Mouse (Mus musculus): ENCODE data around the gene Cog4. TPM values are rescaled to one million over a fixed set of nuclear protein-coding genes. Genes with fewer than 3 reads are reported as not detected.

The Cog4 gene
- polyA plus RNA-seq, 1 experiment from 2014 or later: 77.1 TPM

DNA sequence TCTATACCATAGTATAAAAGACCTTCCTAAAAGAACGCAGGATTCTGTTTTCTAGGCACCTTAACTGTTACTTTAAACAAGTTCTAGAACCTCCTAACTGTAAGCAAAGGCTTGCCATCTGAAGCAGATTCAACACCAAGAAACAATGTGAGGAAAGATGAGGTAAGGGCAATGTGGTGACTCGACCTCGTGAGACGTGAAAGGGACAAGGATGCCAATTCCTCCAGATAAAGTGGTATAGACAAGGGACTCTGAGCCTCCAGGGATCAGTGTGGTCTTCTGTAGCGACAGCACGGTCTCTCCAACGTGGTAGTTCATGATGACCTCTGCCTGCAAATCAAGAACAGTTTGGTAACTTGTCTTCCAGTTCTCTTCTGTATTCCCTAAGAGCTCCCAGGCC lies 34.6 kb upstream of the Cog4 start:
- Histone ChIP-seq H3K9me3 (no peaks in the 10 kb centered on the region), H3K27ac (no peak overlapping the region), H3K4me3 (no peak overlapping the region), H3K36me3 (replicated peaks) (peaks cover 75% of the 10 kb centered on the region), H3K27me3 (replicated peaks) (no peaks in the 10 kb centered on the region), H3K9ac (no peak overlapping the region), H3K4me1 (no peaks in the 10 kb centered on the region), H3K4me2 (no peak overlapping the region)
- 94% methylated on average over 7 of the region's 7 CpGs for WGBS
- no peak for ATAC-seq (replicated peaks)

DNA sequence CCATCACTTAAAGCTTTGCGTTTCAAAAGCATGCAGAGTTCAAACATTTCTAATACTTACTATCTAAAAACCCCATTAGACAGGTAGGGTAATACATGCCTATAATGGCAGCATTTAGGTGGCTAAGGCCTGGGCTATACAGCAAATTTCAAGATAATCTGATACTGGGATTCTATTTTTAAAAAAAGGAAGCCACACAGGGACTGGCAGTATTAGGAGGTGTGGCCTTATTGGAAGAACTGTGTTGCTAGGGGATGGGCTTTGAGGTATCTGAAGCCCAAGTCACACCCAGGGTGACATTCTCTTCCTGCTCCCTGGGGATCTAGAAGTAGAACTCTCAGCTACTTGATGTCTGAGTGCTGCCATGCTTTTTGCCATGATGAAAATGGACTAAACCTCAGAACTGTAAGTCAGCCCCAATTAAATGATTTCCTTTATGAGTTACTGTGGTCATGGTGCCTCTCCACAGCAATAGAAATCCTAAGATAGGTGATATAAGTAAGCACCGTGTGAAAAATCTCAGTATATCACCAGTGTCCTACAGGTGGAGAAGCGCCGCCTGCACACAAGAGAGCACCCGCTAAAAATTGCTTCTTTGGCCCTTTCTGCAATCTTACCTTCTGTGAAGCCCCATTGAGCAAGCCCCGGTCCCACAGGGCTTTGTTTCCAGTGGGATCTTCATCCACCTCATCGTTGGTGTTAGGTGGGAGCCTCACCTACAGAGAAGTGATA lies 33.9 kb upstream of the Cog4 start:
- Histone ChIP-seq H3K4me3 (no peak overlapping the region), H3K36me3 (replicated peaks) (peaks cover 82% of the 10 kb centered on the region), H3K27me3 (replicated peaks) (no peaks in the 10 kb centered on the region), H3K4me1 (no peaks in the 10 kb centered on the region), H3K4me2 (no peak overlapping the region), H3K9ac (no peak overlapping the region), H3K9me3 (no peaks in the 10 kb centered on the region), H3K27ac (no peak overlapping the region)
- no peak for ATAC-seq (replicated peaks)
- WGBS: 98% methylated on average over 7 of the region's 7 CpGs

DNA sequence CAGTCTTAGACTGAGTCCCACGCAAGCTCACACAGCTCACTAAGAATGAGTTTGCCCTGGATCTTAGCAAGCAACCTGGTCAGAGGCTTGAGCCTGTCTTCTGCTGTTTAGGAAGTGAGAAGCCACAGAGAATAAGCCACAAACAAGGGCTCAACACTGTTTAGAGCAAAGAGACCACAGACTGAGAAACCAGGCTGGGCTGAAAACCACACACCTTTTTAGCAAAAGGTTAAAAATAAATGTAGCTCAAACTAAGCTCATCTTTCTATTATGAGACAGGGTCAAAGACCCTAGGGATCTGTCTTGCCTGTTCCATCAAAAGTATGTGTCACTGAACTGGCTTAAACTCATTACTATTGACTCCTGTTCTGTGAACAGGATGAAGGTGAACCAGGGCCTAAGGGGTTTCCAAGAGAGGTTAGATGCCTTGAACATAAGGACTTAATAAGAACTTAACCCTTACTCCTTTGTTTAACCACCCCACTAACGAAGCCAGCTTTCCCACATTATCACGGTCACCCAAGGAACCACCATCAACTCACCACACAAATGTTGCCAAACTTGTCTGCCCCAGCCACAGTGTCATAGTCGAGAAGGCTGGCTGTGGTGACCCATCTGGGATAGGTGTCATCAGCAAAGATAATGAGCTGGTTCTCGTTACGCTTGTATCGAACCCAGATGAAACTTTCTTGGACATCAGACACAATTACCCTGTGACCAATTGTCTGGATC lies 33.2 kb upstream of the Cog4 start:
- 95% methylated on average over 7 of the region's 7 CpGs for WGBS

DNA sequence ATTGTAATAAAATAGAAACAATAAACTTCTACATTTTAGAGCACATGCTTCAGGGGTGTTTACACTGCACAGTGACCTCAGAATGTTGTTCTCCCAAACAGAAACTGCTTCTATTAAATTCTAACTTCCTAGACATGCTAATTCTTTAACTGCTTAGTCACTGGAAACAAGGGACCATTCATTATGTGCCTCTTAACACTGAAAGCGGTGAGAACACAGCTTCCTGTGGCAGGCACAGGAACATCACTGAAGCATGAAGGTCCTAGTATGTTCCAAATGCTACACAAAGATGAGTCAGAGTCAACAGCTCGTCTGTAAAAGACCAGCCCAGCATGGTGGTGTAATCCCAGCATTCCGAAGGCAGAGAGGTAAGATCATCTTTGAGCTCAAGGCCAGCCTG lies 31.1 kb upstream of the Cog4 start:
- 70% methylated on average over 3 of the region's 3 CpGs for WGBS
- Histone ChIP-seq H3K36me3 (replicated peaks) (peaks cover 95% of the 10 kb centered on the region), H3K27me3 (replicated peaks) (no peaks in the 10 kb centered on the region), H3K27ac (no peak overlapping the region), H3K4me3 (no peak overlapping the region), H3K4me1 (no peaks in the 10 kb centered on the region), H3K9ac (no peak overlapping the region), H3K9me3 (no peaks in the 10 kb centered on the region), H3K4me2 (no peak overlapping the region)
- ATAC-seq (replicated peaks): no peak

More for the DNA sequence above, 33.2 kb upstream of the Cog4 start:
- no peaks in the 10 kb centered on the region for H3K9me3 ChIP-seq
- H3K36me3 ChIP-seq (replicated peaks): peaks cover 89% of the 10 kb centered on the region
- no peak overlapping the region for H3K27ac ChIP-seq
- H3K27me3 ChIP-seq (replicated peaks): no peaks in the 10 kb centered on the region
- no peaks in the 10 kb centered on the region for H3K4me1 ChIP-seq
- no peak overlapping the region for H3K4me2 ChIP-seq
- H3K9ac ChIP-seq: no peak overlapping the region
- H3K4me3 ChIP-seq: no peak overlapping the region
- no peak for ATAC-seq (replicated peaks)

GRCm38 (mm10) chr8:110816990-110817389 lies 29.4 kb upstream of the Cog4 start:
- no peak for ATAC-seq (replicated peaks)
- H3K4me1 ChIP-seq: no peaks in the 10 kb centered on the region
- no peaks in the 10 kb centered on the region for H3K27me3 ChIP-seq (replicated peaks)
- H3K27ac ChIP-seq: no peak overlapping the region
- H3K4me2 ChIP-seq: no peak overlapping the region
- peaks cover 97% of the 10 kb centered on the region for H3K36me3 ChIP-seq (replicated peaks)
- WGBS: 89% methylated on average over 1 of the region's 1 CpGs
- H3K9me3 ChIP-seq: no peaks in the 10 kb centered on the region
- H3K4me3 ChIP-seq: no peak overlapping the region
- no peak overlapping the region for H3K9ac ChIP-seq

DNA sequence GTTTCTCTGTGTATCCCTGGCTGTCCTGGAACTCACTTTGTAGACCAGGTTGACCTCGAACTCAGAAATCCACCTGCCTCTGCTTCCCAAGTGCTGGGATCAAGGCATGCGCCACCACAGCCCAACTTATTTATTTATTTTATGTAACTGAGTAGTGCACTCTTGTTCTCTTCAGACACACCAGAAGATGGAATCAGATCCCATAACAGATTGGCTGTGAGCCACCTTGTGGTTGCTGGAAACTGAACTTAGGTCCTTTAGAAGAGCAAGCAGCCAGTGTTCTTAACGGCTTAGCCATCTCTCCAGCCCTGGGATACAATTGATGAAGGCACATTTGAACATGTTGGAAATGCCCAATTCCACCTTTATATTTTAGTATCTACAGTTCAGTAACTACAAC lies 27.8 kb upstream of the Cog4 start:
- no peak overlapping the region for H3K4me2 ChIP-seq
- no peaks in the 10 kb centered on the region for H3K27me3 ChIP-seq (replicated peaks)
- H3K27ac ChIP-seq: no peak overlapping the region
- H3K9me3 ChIP-seq: no peaks in the 10 kb centered on the region
- no peak overlapping the region for H3K9ac ChIP-seq
- no peak overlapping the region for H3K4me3 ChIP-seq
- 90% methylated on average over 3 of the region's 3 CpGs for WGBS
- ATAC-seq (replicated peaks): no peak
- H3K4me1 ChIP-seq: no peaks in the 10 kb centered on the region
- H3K36me3 ChIP-seq (replicated peaks): peaks cover 91% of the 10 kb centered on the region

GRCm38 (mm10) chr8:110820257-110820656 lies 26.1 kb upstream of the Cog4 start:
- no peak overlapping the region for H3K4me3 ChIP-seq
- H3K4me2 ChIP-seq: no peak overlapping the region
- H3K4me1 ChIP-seq: no peaks in the 10 kb centered on the region
- ATAC-seq (replicated peaks): no peak
- H3K27ac ChIP-seq: no peak overlapping the region
- H3K36me3 ChIP-seq (replicated peaks): peaks cover 89% of the 10 kb centered on the region
- no peaks in the 10 kb centered on the region for H3K9me3 ChIP-seq
- H3K9ac ChIP-seq: no peak overlapping the region
- 97% methylated on average over 2 of the region's 2 CpGs for WGBS
- no peaks in the 10 kb centered on the region for H3K27me3 ChIP-seq (replicated peaks)

DNA sequence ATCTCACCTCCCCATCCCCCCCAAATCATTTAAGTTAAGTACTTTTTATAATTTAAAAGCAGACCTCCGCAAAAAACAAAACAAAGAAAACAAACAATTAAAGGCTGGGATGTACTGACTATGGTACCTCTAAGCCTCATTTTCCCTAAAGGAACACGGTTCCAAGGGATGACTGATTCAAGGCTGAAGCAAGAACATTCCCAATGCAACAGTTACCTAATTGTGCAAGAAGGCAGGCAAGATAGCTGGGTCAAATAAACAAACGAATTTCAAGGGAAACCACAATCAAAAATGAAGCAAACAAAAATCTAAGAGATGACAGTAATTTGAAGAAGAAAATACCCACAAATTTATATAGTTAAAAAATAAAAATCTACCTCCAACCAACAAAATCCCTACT lies 24.4 kb upstream of the Cog4 start:
- Histone ChIP-seq H3K4me2 (no peak overlapping the region), H3K9me3 (no peaks in the 10 kb centered on the region), H3K9ac (no peak overlapping the region), H3K27me3 (replicated peaks) (no peaks in the 10 kb centered on the region), H3K4me3 (no peak overlapping the region), H3K36me3 (replicated peaks) (peaks cover 88% of the 10 kb centered on the region), H3K4me1 (no peaks in the 10 kb centered on the region), H3K27ac (no peak overlapping the region)
- no peak for ATAC-seq (replicated peaks)
- WGBS: 90% methylated on average over 3 of the region's 3 CpGs

- Histone ChIP-seq H3K4me2 (no peak overlapping the region), H3K27me3 (replicated peaks) (no peaks in the 10 kb centered on the region), H3K4me3 (no peak overlapping the region), H3K9me3 (no peaks in the 10 kb centered on the region), H3K36me3 (replicated peaks) (peaks cover 80% of the 10 kb centered on the region), H3K4me1 (no peaks in the 10 kb centered on the region), H3K27ac (no peak overlapping the region), H3K9ac (no peak overlapping the region)
- ATAC-seq (replicated peaks): no peak
- 89% methylated on average over 1 of the region's 1 CpGs for WGBS
Observed at GRCm38 (mm10) chr8:110824861-110825260, 21.5 kb upstream of the Cog4 start.

DNA sequence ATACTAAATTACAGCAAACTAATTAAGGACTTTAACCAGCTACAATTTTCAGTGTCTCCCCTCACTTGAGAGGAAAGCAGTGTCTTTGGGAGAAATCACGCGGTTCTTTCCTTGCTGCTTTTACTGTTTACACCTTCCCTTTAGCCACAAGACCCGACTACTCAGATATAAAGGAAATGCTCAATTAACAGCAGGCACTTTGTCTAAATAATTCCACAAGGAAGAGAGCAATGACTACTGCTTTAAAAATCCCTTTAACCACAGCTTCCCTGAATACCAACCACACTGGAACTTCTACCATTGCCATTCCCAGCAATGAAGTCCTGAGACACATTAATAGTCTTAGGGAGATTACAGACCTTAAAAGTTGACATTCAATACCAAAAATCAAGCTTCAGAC lies 17.9 kb upstream of the Cog4 start:
- Histone ChIP-seq H3K9ac (no peak overlapping the region), H3K4me1 (no peaks in the 10 kb centered on the region), H3K36me3 (replicated peaks) (peaks cover 81% of the 10 kb centered on the region), H3K27me3 (replicated peaks) (no peaks in the 10 kb centered on the region), H3K4me2 (no peak overlapping the region), H3K27ac (no peak overlapping the region), H3K9me3 (no peaks in the 10 kb centered on the region), H3K4me3 (no peak overlapping the region)
- 83% methylated on average over 3 of the region's 3 CpGs for WGBS
- ATAC-seq (replicated peaks): no peak

DNA sequence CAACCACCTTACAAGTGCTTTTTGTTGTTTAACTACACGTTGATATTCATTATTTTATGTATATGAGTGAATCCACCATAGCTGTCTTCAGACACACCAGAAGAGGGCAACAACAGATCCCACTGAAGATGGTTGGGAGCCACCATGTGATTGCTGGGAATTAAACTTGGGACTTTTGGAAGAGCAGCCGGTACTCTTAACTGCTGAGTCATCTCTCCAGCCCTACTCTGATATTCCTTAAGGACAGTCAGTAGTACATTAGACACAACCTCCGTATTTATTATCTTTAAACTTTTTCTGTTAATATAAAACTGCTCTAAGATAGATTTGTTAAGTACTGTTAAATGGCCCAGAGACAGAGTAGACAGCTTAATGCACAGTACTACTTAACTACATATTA lies 14.4 kb upstream of the Cog4 start:
- ATAC-seq (replicated peaks): no peak

GRCm38 (mm10) chr8:110842012-110842574 lies 4.3 kb upstream of the Cog4 start:
- H3K9me3 ChIP-seq: no peaks in the 10 kb centered on the region
- no peak overlapping the region for H3K4me2 ChIP-seq
- H3K4me1 ChIP-seq: peaks cover 23% of the 10 kb centered on the region
- no peak overlapping the region for H3K9ac ChIP-seq
- no peak overlapping the region for H3K4me3 ChIP-seq
- no peaks in the 10 kb centered on the region for H3K27me3 ChIP-seq (replicated peaks)
- ATAC-seq (replicated peaks): no peak
- H3K27ac ChIP-seq: no peak overlapping the region
- peaks cover 63% of the 10 kb centered on the region for H3K36me3 ChIP-seq (replicated peaks)
- 92% methylated on average over 3 of the region's 3 CpGs for WGBS

More for the DNA sequence above, 14.4 kb upstream of the Cog4 start:
- Histone ChIP-seq H3K4me3 (no peak overlapping the region), H3K27ac (no peak overlapping the region), H3K4me1 (no peaks in the 10 kb centered on the region), H3K27me3 (replicated peaks) (no peaks in the 10 kb centered on the region), H3K9me3 (no peaks in the 10 kb centered on the region), H3K4me2 (no peak overlapping the region), H3K9ac (no peak overlapping the region), H3K36me3 (replicated peaks) (peaks cover 82% of the 10 kb centered on the region)
- WGBS: 92% methylated on average over 3 of the region's 3 CpGs

All from midbrain, embryonic 15.5 days (tissue).